Mouse (Mus musculus) heart, adult 2 months (tissue): ENCODE results near the gene Car15. TPM values are rescaled to one million over a fixed set of nuclear protein-coding genes. Genes with fewer than 3 reads are reported as not detected.

Experiments used
- DNase-seq, 2 experiments: peaks; one replicate each; pipeline ENCODE4 v3.0.0; 2021
- H3K27ac ChIP-seq: fragments of 200-600 bp; 2 replicates; pipeline ENCODE4 v1.8.1; 2022
- H3K27me3 ChIP-seq: fragments of 200-500 bp; 2 replicates; pipeline ENCODE4 v1.6.1; 2012; ENCODE audit warnings: mild to moderate bottlenecking, low read length, inconsistent platforms, mixed read lengths; ENCODE audit not compliant: control insufficient read depth, insufficient read depth
- H3K36me3 ChIP-seq: fragments of 200-500 bp; 2 replicates; pipeline ENCODE4 v1.6.1; 2012; ENCODE audit warnings: low read length, inconsistent platforms; ENCODE audit not compliant: control insufficient read depth, insufficient read depth
- H3K4me1 ChIP-seq: fragments of 200-500 bp; 2 replicates; pipeline ENCODE4 v1.6.1; 2011; ENCODE audit warnings: low read length; ENCODE audit not compliant: control insufficient read depth, insufficient read depth
- H3K4me3 ChIP-seq: fragments of 200-600 bp; 2 replicates; pipeline ENCODE4 v1.8.1; 2022
- H3K79me2 ChIP-seq: fragments of 200-500 bp; replicated peaks from 2 replicates; pipeline ENCODE4 v1.6.1; 2012; ENCODE audit warnings: mild to moderate bottlenecking, inconsistent platforms, low read length, moderate library complexity, mixed read lengths; ENCODE audit not compliant: control insufficient read depth, insufficient read depth
- H3K9ac ChIP-seq: fragments of 200-500 bp; 2 replicates; pipeline ENCODE4 v1.6.1; 2012; ENCODE audit warnings: low read depth, mild to moderate bottlenecking, control low read depth, inconsistent platforms, low read length, mixed read lengths
- CTCF ChIP-seq: fragments of 200-600 bp; IDR thresholded peaks from 2 replicates; pipeline ENCODE4 v1.8.1; 2022; ENCODE audit warnings: antibody characterized with exemption, mild to moderate bottlenecking, moderate library complexity
- EP300 ChIP-seq: fragments of 200-500 bp; IDR thresholded peaks from 2 replicates; pipeline ENCODE4 v1.6.1; 2011; ENCODE audit warnings: low read depth, low read length, control low read depth; ENCODE audit not compliant: insufficient read depth
- POLR2A ChIP-seq: fragments of 200-500 bp; IDR thresholded peaks from 2 replicates; pipeline ENCODE4 v1.6.1; 2011; ENCODE audit warnings: mild to moderate bottlenecking, low read depth, low read length, control low read depth; ENCODE audit not compliant: insufficient read depth
- WGBS: fragments of 180-500 bp; shearing (Covaris S2); methylation state at CpG from one replicate; pipeline ENCODE4 v1.1.7; 2018; 5-methylcytosine and 5-hydroxymethylcytosine counted together
- intact Hi-C: fragments of 180-260 bp; cut with DNase I; formaldehyde crosslinking; loops from one replicate; pipeline ENCODE4 v1.15.1; 2025
- polyA plus RNA-seq: library from polyadenylated mRNA; depleted of rRNA; stranded (reverse); fragments of >200 nt; gene quantifications from 2 replicates; pipeline ENCODE4 v1.2.3, GENCODE M21; 2012
- total RNA-seq, 2 experiments: library from RNA; stranded (reverse); gene quantifications; 2 replicates each; pipeline ENCODE4 v1.2.3; 2021

Car15 gene
- total and polyA plus RNA-seq, 3 experiments: 1.6 to 5.2 (median 2.9) TPM

- peak overlapping the region; percentile 81 for H3K27ac ChIP-seq
- H3K9ac ChIP-seq: peak overlapping the region; percentile 85
- H3K36me3 ChIP-seq: no peaks in the 10 kb centered on the region
- intact Hi-C loops: loop anchor here (5.0 kb wide), 1 partner anchor 36 kb away; no protein-coding TSS in a partner anchor
- peaks cover 12% of the 10 kb centered on the region for H3K27me3 ChIP-seq
- H3K79me2 ChIP-seq: no peaks in the 10 kb centered on the region
- H3K4me1 ChIP-seq: peaks cover 5% of the 10 kb centered on the region
- TF ChIP-seq POLR2A (no peak), CTCF (no peak), EP300 (no peak)
- 18% methylated on average over 33 of the region's 45 CpGs for WGBS
- peak; percentile 77 to 82 for DNase-seq
- H3K4me3 ChIP-seq: peak overlapping the region; percentile 59
Observed at GRCm38 (mm10) chr16:17798321-17799180, 39.6 kb downstream of the Car15 start.

GRCm38 (mm10) chr16:17797812-17798311, 40.3 kb downstream of the Car15 start:
- no peak for TF ChIP-seq CTCF
- TF ChIP-seq EP300: no peak
- no peak for TF ChIP-seq POLR2A
- Histone ChIP-seq H3K27ac (peak overlapping the region; percentile 81), H3K4me3 (peak overlapping the region; percentile 59), H3K79me2 (no peaks in the 10 kb centered on the region), H3K27me3 (peaks cover 6% of the 10 kb centered on the region), H3K9ac (peak overlapping the region; percentile 85), H3K36me3 (no peaks in the 10 kb centered on the region), H3K4me1 (peaks cover 2% of the 10 kb centered on the region)
- WGBS: 12% methylated on average over 29 of the region's 29 CpGs
- peak in 1 of 2 experiments; percentile 65 for DNase-seq
- intact Hi-C loops: loop anchor here (5.0 kb wide), 1 partner anchor 36 kb away; no protein-coding TSS in a partner anchor

GRCm38 (mm10) chr16:17796971-17797811, 41.0 kb downstream of the Car15 start, which contains the start of gene Scarf2:
Gene Scarf2 (plus strand): TSS chr16:17797282.
- Histone ChIP-seq H3K27me3 (0 out of 2 replicates have a peak, but pooled peaks cover 1% of the 10 kb centered on the region), H3K27ac (peak within 1 kb of the TSS; percentile 81), H3K4me3 (peak within 1 kb of the TSS; percentile 59), H3K79me2 (no peaks in the 10 kb centered on the region), H3K4me1 (no peaks in the 10 kb centered on the region), H3K9ac (peak within 1 kb of the TSS; percentile 85), H3K36me3 (no peaks in the 10 kb centered on the region)
- peak; percentile 81 to 82 for DNase-seq
- TF ChIP-seq EP300 (no peak), CTCF (no peak), POLR2A (no peak)
- intact Hi-C loops: loop anchor here (5.0 kb wide), 1 partner anchor 35 kb away; no protein-coding TSS in a partner anchor
- WGBS: 4% methylated on average over 78 of the region's 81 CpGs

- no peaks in the 10 kb centered on the region for H3K4me1 ChIP-seq
- peak overlapping the region; percentile 59 for H3K4me3 ChIP-seq
- intact Hi-C loops: loop anchor here (5.0 kb wide), 1 partner anchor 34 kb away; no protein-coding TSS in a partner anchor
- H3K27ac ChIP-seq: peak overlapping the region; percentile 32; the same call in 1 of the 2 replicates
- no peaks in the 10 kb centered on the region for H3K79me2 ChIP-seq
- DNase-seq: no peak
- no peak overlapping the region for H3K9ac ChIP-seq
- 0 out of 2 replicates have a peak, but pooled peaks cover 1% of the 10 kb centered on the region for H3K27me3 ChIP-seq
- no peaks in the 10 kb centered on the region for H3K36me3 ChIP-seq
- no peak for TF ChIP-seq EP300
- no peak for TF ChIP-seq POLR2A
- no peak for TF ChIP-seq CTCF
Observed at GRCm38 (mm10) chr16:17796519-17796918, 41.6 kb downstream of the Car15 start.

GRCm38 (mm10) chr16:17795643-17796042, 42.5 kb downstream of the Car15 start:
- Histone ChIP-seq H3K9ac (no peak overlapping the region), H3K36me3 (no peaks in the 10 kb centered on the region), H3K27ac (no peak overlapping the region), H3K4me1 (no peaks in the 10 kb centered on the region), H3K79me2 (no peaks in the 10 kb centered on the region), H3K27me3 (0 out of 2 replicates have a peak, but pooled peaks cover 1% of the 10 kb centered on the region), H3K4me3 (no peak overlapping the region)
- no peak for DNase-seq
- 96% methylated on average over 5 of the region's 5 CpGs for WGBS
- intact Hi-C loops: loop anchor here (5.0 kb wide), 1 partner anchor 33 kb away; no protein-coding TSS in a partner anchor
- TF ChIP-seq EP300 (no peak), POLR2A (no peak), CTCF (no peak)
